Mouse (Mus musculus) v-Abl transformed pro-B cells (cell line): ENCODE measurements around the gene Smg7.
"Not testable (repeated sequence)": the region's sequence is repeated elsewhere in the genome, so short reads cannot be mapped to it uniquely, and the experiment has no call there.

Experiments
- in situ Hi-C, 2 experiments: fragments of 400-800 bp; cut with MboI; formaldehyde crosslinking; loops; one replicate each; pipeline ENCODE4 v1.15.1; 2025; ENCODE audit not compliant: unreplicated experiment in 2 of 2

The Smg7 gene

GRCm38 (mm10) chr1:152901765-152902664 is at the start of gene Smg7:
Gene Smg7, minus strand, starts transcription at chr1:152902646.
- in situ Hi-C loops, result loop anchor here in 1 of 2 experiments (10.0 to 25.0 kb wide), 3 partner anchors 107 to 510 kb away; no protein-coding TSS in a partner anchor

- in situ Hi-C loops, result loop anchor here in 1 of 2 experiments (25.0 kb wide), 1 partner anchor 1106 kb away; no protein-coding TSS in a partner anchor
Observed at GRCm38 (mm10) chr1:152942977-152943376, 40.5 kb upstream of the Smg7 start.

GRCm38 (mm10) chr1:152936365-152936764 is 33.9 kb upstream of the Smg7 start:
- in situ Hi-C loops, result loop anchor here in 1 of 2 experiments (25.0 kb wide), 1 partner anchor 1099 kb away; no protein-coding TSS in a partner anchor

- in situ Hi-C loops, result loop anchor here in 1 of 2 experiments (25.0 kb wide), 1 partner anchor 1098 kb away; no protein-coding TSS in a partner anchor
Observed at GRCm38 (mm10) chr1:152935476-152935875, 33.0 kb upstream of the Smg7 start.

- in situ Hi-C loops, result loop anchor here in 1 of 2 experiments (25.0 kb wide), 1 partner anchor 1097 kb away; no protein-coding TSS in a partner anchor
Observed at GRCm38 (mm10) chr1:152933962-152934361, 31.5 kb upstream of the Smg7 start.

GRCm38 (mm10) chr1:152921786-152922185 is 19.3 kb upstream of the Smg7 start:
- in situ Hi-C loops, result loop anchor here in 1 of 2 experiments (25.0 kb wide), 1 partner anchor 491 kb away; no protein-coding TSS in a partner anchor

- in situ Hi-C loops, result loop anchor here (10.0 to 25.0 kb wide), 2 partner anchors 413 to 495 kb away; no protein-coding TSS in a partner anchor
Observed at GRCm38 (mm10) chr1:152917626-152918025, 15.2 kb upstream of the Smg7 start.

- in situ Hi-C loops, result loop anchor here (10.0 to 25.0 kb wide), 2 partner anchors 412 to 495 kb away; no protein-coding TSS in a partner anchor
Observed at GRCm38 (mm10) chr1:152916936-152917335, 14.5 kb upstream of the Smg7 start.

- in situ Hi-C loops, result loop anchor here (10.0 to 25.0 kb wide), 2 partner anchors 411 to 497 kb away; no protein-coding TSS in a partner anchor
Observed at GRCm38 (mm10) chr1:152915766-152916165, 13.3 kb upstream of the Smg7 start.

- in situ Hi-C loops, result loop anchor here (10.0 to 25.0 kb wide), 2 partner anchors 409 to 499 kb away; no protein-coding TSS in a partner anchor
Observed at GRCm38 (mm10) chr1:152913483-152914460, 11.3 kb upstream of the Smg7 start.

- in situ Hi-C loops, result loop anchor here in 1 of 2 experiments (10.0 to 25.0 kb wide), 3 partner anchors 110 to 508 kb away; no protein-coding TSS in a partner anchor
Observed at GRCm38 (mm10) chr1:152904469-152904868, 2.0 kb upstream of the Smg7 start.

GRCm38 (mm10) chr1:152903591-152904135 is 1.2 kb upstream of the Smg7 start:
- in situ Hi-C loops, result loop anchor here in 1 of 2 experiments (10.0 to 25.0 kb wide), 3 partner anchors 109 to 509 kb away; no protein-coding TSS in a partner anchor

- in situ Hi-C loops, result loop anchor here in 1 of 2 experiments (10.0 to 25.0 kb wide), 3 partner anchors 108 to 509 kb away; no protein-coding TSS in a partner anchor
Observed at GRCm38 (mm10) chr1:152902665-152903516, 445 bp upstream of the Smg7 start.

GRCm38 (mm10) chr1:152901419-152901764 is 1.1 kb downstream of the Smg7 start:
- in situ Hi-C loops, result loop anchor here in 1 of 2 experiments (10.0 to 25.0 kb wide), 3 partner anchors 107 to 511 kb away; no protein-coding TSS in a partner anchor

- in situ Hi-C loops, result not testable (repeated sequence)
Observed at GRCm38 (mm10) chr1:152888086-152888485, 14.4 kb downstream of the Smg7 start.

- in situ Hi-C loops, result loop anchor here in 1 of 2 experiments (25.0 kb wide), 2 partner anchors 1084 to 1434 kb away; partner anchors contain the start of genes Swt1 and Trmt1l
Observed at GRCm38 (mm10) chr1:152871031-152871430, 31.4 kb downstream of the Smg7 start.

- in situ Hi-C loops, result loop anchor here in 1 of 2 experiments (25.0 kb wide), 2 partner anchors 1083 to 1433 kb away; partner anchors contain the start of genes Swt1 and Trmt1l
Observed at GRCm38 (mm10) chr1:152869901-152870300, 32.5 kb downstream of the Smg7 start.

- in situ Hi-C loops, result no loop called here
Observed at GRCm38 (mm10) chr1:152846856-152847255, 55.6 kb downstream of the Smg7 start.
